Mouse (Mus musculus): ENCODE measurements at regions not wholly inside any gene's neighbourhood (a gene's known extent, or its start where the extent isn't known, plus 50 kb on each side); places are given as distances from the start of the nearest gene placed in this dataset.

GRCm38 (mm10) chr6:100498861-100499271 lies 172.1 kb downstream of the Shq1 start:
- no peak overlapping the region for H3K4me3 ChIP-seq (ENCODE audit: low read depth, low read length)
- no peak overlapping the region for H3K9ac ChIP-seq (ENCODE audit: low read depth, low read length)
- no peaks in the 10 kb centered on the region for H3K9me3 ChIP-seq (replicated peaks; ENCODE audit: control insufficient read depth, low read length)
- no peak overlapping the region for H3K27ac ChIP-seq (ENCODE audit: low read depth, low read length)
- 36% methylated on average over 4 of the region's 4 CpGs for WGBS (ENCODE audit: insufficient replicate concordance)
- no peak overlapping the region for H3K4me2 ChIP-seq
- ATAC-seq (replicated peaks; ENCODE audit: insufficient number of reproducible peaks, low FRiP score, low TSS enrichment) = no peak
- no peaks in the 10 kb centered on the region for H3K36me3 ChIP-seq (ENCODE audit: control insufficient read depth, insufficient read depth, low read length)
- peaks cover 5% of the 10 kb centered on the region for H3K4me1 ChIP-seq (ENCODE audit: control insufficient read depth, insufficient read depth, low read length)
- 0 out of 2 replicates have a peak, but pooled peaks cover 2% of the 10 kb centered on the region for H3K27me3 ChIP-seq (ENCODE audit: control insufficient read depth, insufficient read depth, low read length)

DNA sequence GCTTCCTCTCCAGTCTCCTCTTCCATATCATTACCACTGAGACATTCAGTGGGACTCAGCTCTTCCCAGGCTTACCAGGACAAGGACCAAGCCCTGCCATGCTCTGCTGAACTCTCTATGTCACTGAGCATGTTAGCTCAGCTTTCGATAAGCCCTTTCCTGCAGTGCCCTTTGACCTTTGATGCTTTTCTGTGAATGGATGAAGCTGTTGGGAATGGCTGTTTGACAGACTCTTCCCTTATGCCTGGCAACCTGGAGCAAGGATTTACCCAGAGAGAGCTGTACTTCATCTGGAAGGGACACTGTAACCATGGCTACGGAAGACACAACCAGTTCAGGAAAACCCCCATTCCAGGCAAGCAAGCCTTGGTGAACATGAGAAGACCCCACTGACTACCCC lies 172.8 kb downstream of the Shq1 start:
- WGBS (ENCODE audit: insufficient replicate concordance) = 71% methylated on average over 2 of the region's 2 CpGs
- H3K4me3 ChIP-seq (ENCODE audit: low read depth, low read length) = no peak overlapping the region
- H3K27me3 ChIP-seq (ENCODE audit: control insufficient read depth, insufficient read depth, low read length) = 0 out of 2 replicates have a peak, but pooled peaks cover 2% of the 10 kb centered on the region
- H3K27ac ChIP-seq (ENCODE audit: low read depth, low read length) = no peak overlapping the region
- H3K36me3 ChIP-seq (ENCODE audit: control insufficient read depth, insufficient read depth, low read length) = no peaks in the 10 kb centered on the region
- H3K4me1 ChIP-seq (ENCODE audit: control insufficient read depth, insufficient read depth, low read length) = peaks cover 5% of the 10 kb centered on the region
- H3K4me2 ChIP-seq = no peak overlapping the region
- no peak for ATAC-seq (replicated peaks; ENCODE audit: insufficient number of reproducible peaks, low FRiP score, low TSS enrichment)
- no peak overlapping the region for H3K9ac ChIP-seq (ENCODE audit: low read depth, low read length)
- no peaks in the 10 kb centered on the region for H3K9me3 ChIP-seq (replicated peaks; ENCODE audit: control insufficient read depth, low read length)

- H3K4me3 ChIP-seq (ENCODE audit: low read depth, low read length) = no peak overlapping the region
- ATAC-seq (replicated peaks; ENCODE audit: insufficient number of reproducible peaks, low FRiP score, low TSS enrichment) = no peak
- no peak overlapping the region for H3K4me2 ChIP-seq
- H3K9me3 ChIP-seq (replicated peaks; ENCODE audit: control insufficient read depth, low read length) = no peaks in the 10 kb centered on the region
- H3K36me3 ChIP-seq (ENCODE audit: control insufficient read depth, insufficient read depth, low read length) = no peaks in the 10 kb centered on the region
- no peak overlapping the region for H3K9ac ChIP-seq (ENCODE audit: low read depth, low read length)
- no peak overlapping the region for H3K27ac ChIP-seq (ENCODE audit: low read depth, low read length)
- H3K27me3 ChIP-seq (ENCODE audit: control insufficient read depth, insufficient read depth, low read length) = 0 out of 2 replicates have a peak, but pooled peaks cover 2% of the 10 kb centered on the region
- peaks cover 5% of the 10 kb centered on the region for H3K4me1 ChIP-seq (ENCODE audit: control insufficient read depth, insufficient read depth, low read length)
Observed at GRCm38 (mm10) chr6:100496135-100496534, 174.8 kb downstream of the Shq1 start.

- H3K9me3 ChIP-seq (replicated peaks; ENCODE audit: control insufficient read depth, low read length) = no peaks in the 10 kb centered on the region
- 64% methylated on average over 12 of the region's 12 CpGs for WGBS (ENCODE audit: insufficient replicate concordance)
- H3K36me3 ChIP-seq (ENCODE audit: control insufficient read depth, insufficient read depth, low read length) = no peaks in the 10 kb centered on the region
Observed at GRCm38 (mm10) chr6:100495131-100495530, 175.8 kb downstream of the Shq1 start.

DNA sequence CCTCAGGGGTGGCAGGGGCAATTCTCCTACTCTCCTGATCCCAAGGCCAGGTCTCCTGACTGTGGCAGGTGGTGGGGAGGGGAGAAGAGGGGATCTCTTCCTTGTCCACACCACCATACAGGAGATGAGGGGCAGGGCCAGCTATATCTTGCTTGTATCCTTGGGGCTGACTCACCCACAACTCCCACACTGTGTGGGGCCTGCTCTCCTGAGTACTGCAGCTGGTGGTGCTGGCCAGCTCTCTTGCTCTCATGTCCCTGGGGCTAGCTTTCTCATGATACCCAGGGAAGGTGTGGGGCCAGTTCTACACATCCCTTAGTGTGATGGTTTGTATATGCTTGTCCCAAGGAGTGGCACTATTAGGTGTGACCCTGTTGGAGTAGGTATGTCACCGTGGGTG lies 177.4 kb downstream of the Shq1 start:
- ATAC-seq (replicated peaks; ENCODE audit: insufficient number of reproducible peaks, low FRiP score, low TSS enrichment) = no peak
- no peaks in the 10 kb centered on the region for H3K9me3 ChIP-seq (replicated peaks; ENCODE audit: control insufficient read depth, low read length)
- 0 out of 2 replicates have a peak, but pooled peaks cover 2% of the 10 kb centered on the region for H3K27me3 ChIP-seq (ENCODE audit: control insufficient read depth, insufficient read depth, low read length)
- no peaks in the 10 kb centered on the region; the same call in 1 of the 2 replicates for H3K4me1 ChIP-seq (ENCODE audit: control insufficient read depth, insufficient read depth, low read length)
- H3K27ac ChIP-seq (ENCODE audit: low read depth, low read length) = no peak overlapping the region
- WGBS (ENCODE audit: insufficient replicate concordance) = 70% methylated on average over 1 of the region's 1 CpGs
- no peaks in the 10 kb centered on the region for H3K36me3 ChIP-seq (ENCODE audit: control insufficient read depth, insufficient read depth, low read length)
- no peak overlapping the region for H3K9ac ChIP-seq (ENCODE audit: low read depth, low read length)
- H3K4me2 ChIP-seq = no peak overlapping the region
- no peak overlapping the region for H3K4me3 ChIP-seq (ENCODE audit: low read depth, low read length)

More at GRCm38 (mm10) chr6:100495131-100495530, 175.8 kb downstream of the Shq1 start:
- Histone ChIP-seq H3K4me1 (ENCODE audit: control insufficient read depth, insufficient read depth, low read length) (peaks cover 5% of the 10 kb centered on the region), H3K27ac (ENCODE audit: low read depth, low read length) (no peak overlapping the region), H3K4me2 (no peak overlapping the region), H3K27me3 (ENCODE audit: control insufficient read depth, insufficient read depth, low read length) (0 out of 2 replicates have a peak, but pooled peaks cover 2% of the 10 kb centered on the region), H3K9ac (ENCODE audit: low read depth, low read length) (no peak overlapping the region), H3K4me3 (ENCODE audit: low read depth, low read length) (no peak overlapping the region)
- ATAC-seq (replicated peaks; ENCODE audit: insufficient number of reproducible peaks, low FRiP score, low TSS enrichment) = no peak

DNA sequence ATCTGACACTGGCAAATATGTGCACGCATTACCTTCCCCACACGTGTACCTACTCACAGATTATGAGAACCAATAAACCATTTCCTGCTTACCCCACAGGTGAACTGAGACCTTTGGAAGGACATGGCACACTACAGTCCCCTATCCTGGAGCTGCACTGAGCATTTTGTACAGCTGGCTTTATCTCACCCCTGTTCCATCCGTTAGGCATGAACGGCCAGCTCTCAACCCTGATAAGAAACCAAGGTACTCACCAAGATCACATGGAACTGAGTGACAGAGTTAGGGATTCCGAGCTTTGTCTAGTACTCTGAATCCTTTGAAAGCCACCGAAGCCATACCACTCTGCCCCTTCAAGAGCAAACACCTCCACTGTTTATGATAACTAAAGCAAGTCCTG lies 179.1 kb downstream of the Shq1 start:
- Histone ChIP-seq H3K9me3 (replicated peaks; ENCODE audit: control insufficient read depth, low read length) (no peaks in the 10 kb centered on the region), H3K36me3 (ENCODE audit: control insufficient read depth, insufficient read depth, low read length) (no peaks in the 10 kb centered on the region), H3K9ac (ENCODE audit: low read depth, low read length) (no peak overlapping the region), H3K4me3 (ENCODE audit: low read depth, low read length) (no peak overlapping the region), H3K4me1 (ENCODE audit: control insufficient read depth, insufficient read depth, low read length) (no peaks in the 10 kb centered on the region), H3K4me2 (no peak overlapping the region), H3K27ac (ENCODE audit: low read depth, low read length) (no peak overlapping the region), H3K27me3 (ENCODE audit: control insufficient read depth, insufficient read depth, low read length) (0 out of 2 replicates have a peak, but pooled peaks cover 2% of the 10 kb centered on the region)
- 61% methylated on average over 6 of the region's 6 CpGs for whole genome bisulfite sequencing (ENCODE audit: insufficient replicate concordance)
- no peak for ATAC-seq (replicated peaks; ENCODE audit: insufficient number of reproducible peaks, low FRiP score, low TSS enrichment)

DNA sequence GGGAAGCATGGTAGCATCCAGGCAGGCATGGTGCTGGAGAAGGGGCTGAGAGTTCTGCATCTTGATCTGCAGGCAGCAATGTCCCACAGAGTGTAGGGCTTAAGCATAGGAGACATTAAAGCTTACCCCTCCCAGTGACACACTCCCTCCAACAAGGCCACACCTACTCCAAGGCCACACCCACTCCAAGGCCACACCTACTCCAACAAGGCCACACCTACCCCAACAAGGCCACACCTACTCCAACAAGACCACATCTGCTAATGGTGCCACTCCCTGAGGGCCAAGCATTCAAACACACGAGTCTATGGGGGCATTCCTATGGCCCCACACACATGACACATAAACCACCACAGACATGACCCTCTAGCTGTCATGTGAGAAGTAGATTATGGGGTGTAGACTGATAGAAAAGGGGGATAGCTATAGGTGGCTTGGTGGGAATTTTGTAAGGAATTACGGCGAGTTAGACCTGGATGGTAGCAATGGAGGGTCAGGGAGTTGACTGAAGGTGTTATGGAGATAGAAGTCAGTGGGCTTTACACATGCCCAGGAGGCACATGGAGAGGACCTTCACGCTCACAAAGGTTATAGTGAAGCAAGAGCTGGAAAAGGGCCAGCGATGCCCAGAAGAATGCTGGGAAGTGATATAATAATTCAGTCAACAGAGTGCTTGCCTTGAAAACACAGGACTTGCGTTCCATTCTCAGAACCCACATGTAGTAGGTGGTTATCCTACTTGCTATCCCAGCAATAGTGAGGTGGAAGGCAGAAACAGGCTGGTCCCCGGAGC lies 179.8 kb downstream of the Shq1 start:
- no peak for ATAC-seq (replicated peaks; ENCODE audit: insufficient number of reproducible peaks, low FRiP score, low TSS enrichment)
- H3K27me3 ChIP-seq (ENCODE audit: control insufficient read depth, insufficient read depth, low read length) = 0 out of 2 replicates have a peak, but pooled peaks cover 2% of the 10 kb centered on the region
- no peaks in the 10 kb centered on the region for H3K9me3 ChIP-seq (replicated peaks; ENCODE audit: control insufficient read depth, low read length)
- no peak overlapping the region for H3K4me2 ChIP-seq
- H3K27ac ChIP-seq (ENCODE audit: low read depth, low read length) = no peak overlapping the region
- no peak overlapping the region for H3K9ac ChIP-seq (ENCODE audit: low read depth, low read length)
- H3K4me1 ChIP-seq (ENCODE audit: control insufficient read depth, insufficient read depth, low read length) = no peaks in the 10 kb centered on the region
- H3K36me3 ChIP-seq (ENCODE audit: control insufficient read depth, insufficient read depth, low read length) = no peaks in the 10 kb centered on the region
- 89% methylated on average over 7 of the region's 7 CpGs for WGBS (ENCODE audit: insufficient replicate concordance)
- no peak overlapping the region for H3K4me3 ChIP-seq (ENCODE audit: low read depth, low read length)

DNA sequence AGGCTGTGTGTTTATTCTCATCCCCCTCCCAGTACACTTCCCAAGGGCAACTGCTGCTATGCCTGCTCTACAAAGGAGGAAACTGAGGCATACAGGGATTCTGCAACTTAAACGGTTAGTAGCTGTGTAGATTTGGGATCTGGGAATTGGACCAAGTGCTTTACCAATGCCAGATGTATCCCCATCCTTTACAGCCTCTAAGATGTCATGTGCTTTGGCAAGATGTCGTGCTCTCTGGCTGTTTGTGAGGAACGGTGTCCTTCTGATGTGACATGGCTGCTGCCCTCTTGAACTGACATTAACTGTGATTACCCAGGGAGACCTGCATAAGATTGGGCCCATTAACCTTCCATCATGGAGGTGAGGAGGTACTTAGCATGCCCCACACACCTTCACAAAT lies 187.1 kb downstream of the Shq1 start:
- Histone ChIP-seq H3K27me3 (ENCODE audit: control insufficient read depth, insufficient read depth, low read length) (no peaks in the 10 kb centered on the region), H3K4me2 (peak overlapping the region; percentile 57; the same call in 1 of the 2 replicates), H3K9ac (ENCODE audit: low read depth, low read length) (no peak overlapping the region), H3K36me3 (ENCODE audit: control insufficient read depth, insufficient read depth, low read length) (no peaks in the 10 kb centered on the region), H3K9me3 (replicated peaks; ENCODE audit: control insufficient read depth, low read length) (peaks cover 4% of the 10 kb centered on the region), H3K4me1 (ENCODE audit: control insufficient read depth, insufficient read depth, low read length) (peaks cover 29% of the 10 kb centered on the region), H3K27ac (ENCODE audit: low read depth, low read length) (no peak overlapping the region), H3K4me3 (ENCODE audit: low read depth, low read length) (no peak overlapping the region)
- no peak for ATAC-seq (replicated peaks; ENCODE audit: insufficient number of reproducible peaks, low FRiP score, low TSS enrichment)
- 65% methylated on average over 3 of the region's 3 CpGs for WGBS (ENCODE audit: insufficient replicate concordance)
